In genomic region chr2:167059536-167059935, GRCm38 (mm10) we compare ENCODE assay signal across 12 mouse cellular contexts. TPM values are rescaled to one million over a fixed set of nuclear protein-coding genes. Genes with fewer than 3 reads are reported as not detected.
DNase-seq lines count a peak whose midpoint lies in the region; ATAC-seq lines count a peak whose summit lies in the region.
"Had no signal": no experiment of that assay in that cellular context is flagged by ENCODE, and none has a peak within 500 bp of the region (broad histone marks: within the 10 kb centered on the region; RNA-seq: fewer than 3 reads in every experiment).

No protein-coding gene starts in this region.

- no peak for DNase-seq in hindbrain, embryonic 10.5 days (ENCODE audit: low spot score)
- DNase-seq in hindbrain, embryonic 11.5 days (ENCODE audit: low spot score): no peak
- no peak for DNase-seq in neural tube, embryonic 11.5 days (ENCODE audit: low spot score)
- DNase-seq in neural tube, embryonic 10.5 days (ENCODE audit: extremely low spot score, low spot score): no peak
- no peak for DNase-seq in urinary bladder, postnatal 10 days (ENCODE audit: low spot score)
- no peak for DNase-seq in layer of hippocampus, adult 8-10 months (ENCODE audit: low spot score in 2 of 2)
- DNase-seq: gastrocnemius, postnatal 10 days; thymus, adult 2 months had no signal

- no peak overlapping the region for H3K9ac ChIP-seq in hindbrain, embryonic 11.5 days (ENCODE audit: low read depth, low read length)
- peak overlapping the region; percentile 15; the same call in 1 of the 2 replicates for H3K9ac ChIP-seq in neural tube, embryonic 11.5 days (ENCODE audit: low read length)
- peak overlapping the region; percentile 26; the same call in 1 of the 2 replicates for H3K9ac ChIP-seq in intestine, embryonic 15.5 days
- H3K9ac ChIP-seq in stomach, embryonic 16.5 days (ENCODE audit: low read length): peak overlapping the region; percentile 51; the same call in 1 of the 2 replicates
- H3K9ac ChIP-seq: embryonic facial prominence, embryonic 15.5 days had no signal

- peaks cover 49% of the 10 kb centered on the region for H3K36me3 ChIP-seq in hindbrain, embryonic 10.5 days
- peaks cover 8% of the 10 kb centered on the region; the same call in 1 of the 2 replicates for H3K36me3 ChIP-seq in hindbrain, embryonic 11.5 days (ENCODE audit: control insufficient read depth, insufficient read depth, low read length)
- H3K36me3 ChIP-seq in neural tube, embryonic 11.5 days (ENCODE audit: control insufficient read depth, insufficient read depth, low read length): peaks cover 9% of the 10 kb centered on the region
- H3K36me3 ChIP-seq in intestine, embryonic 15.5 days: peaks cover 14% of the 10 kb centered on the region
- no peaks in the 10 kb centered on the region for H3K36me3 ChIP-seq in stomach, embryonic 16.5 days (ENCODE audit: control insufficient read depth, insufficient read depth, low read length)

- ATAC-seq in hindbrain, embryonic 11.5 days (ENCODE audit: low FRiP score): no peak
- ATAC-seq in neural tube, embryonic 11.5 days (ENCODE audit: insufficient read depth, low FRiP score, low TSS enrichment): no peak
- no peak for ATAC-seq in intestine, embryonic 15.5 days
- ATAC-seq in stomach, embryonic 16.5 days (ENCODE audit: insufficient read depth, low FRiP score): no peak

- no peaks in the 10 kb centered on the region for H3K9me3 ChIP-seq in hindbrain, embryonic 10.5 days
- H3K9me3 ChIP-seq in hindbrain, embryonic 11.5 days (ENCODE audit: control insufficient read depth, low read length): no peaks in the 10 kb centered on the region
- H3K9me3 ChIP-seq in neural tube, embryonic 11.5 days (ENCODE audit: control insufficient read depth, low read length): no peaks in the 10 kb centered on the region
- H3K9me3 ChIP-seq in intestine, embryonic 15.5 days: no peaks in the 10 kb centered on the region
- no peaks in the 10 kb centered on the region for H3K9me3 ChIP-seq in stomach, embryonic 16.5 days (replicated peaks; ENCODE audit: control insufficient read depth, low read length)
- H3K9me3 ChIP-seq: embryonic facial prominence, embryonic 15.5 days had no signal

- H3K4me3 ChIP-seq in hindbrain, embryonic 10.5 days: peak overlapping the region; percentile 2; the same call in 1 of the 2 replicates
- no peak overlapping the region for H3K4me3 ChIP-seq in hindbrain, embryonic 11.5 days (ENCODE audit: low read depth, low read length)
- no peak overlapping the region for H3K4me3 ChIP-seq in neural tube, embryonic 11.5 days (ENCODE audit: low read depth, low read length)
- peak overlapping the region; percentile 15; the same call in 1 of the 2 replicates for H3K4me3 ChIP-seq in intestine, embryonic 15.5 days (replicated peaks)
- no peak overlapping the region for H3K4me3 ChIP-seq in stomach, embryonic 16.5 days (replicated peaks; ENCODE audit: low read length)
- H3K4me3 ChIP-seq: embryonic facial prominence, embryonic 15.5 days had no signal

- H3K4me2 ChIP-seq in hindbrain, embryonic 11.5 days (replicated peaks; ENCODE audit: low read depth, low read length): no peak overlapping the region
- no peak overlapping the region for H3K4me2 ChIP-seq in neural tube, embryonic 11.5 days (ENCODE audit: low read depth)
- peak overlapping the region; percentile 75 for H3K4me2 ChIP-seq in intestine, embryonic 15.5 days (replicated peaks)
- H3K4me2 ChIP-seq in stomach, embryonic 16.5 days (ENCODE audit: low read depth, low read length): peak overlapping the region; percentile 37; the same call in 1 of the 2 replicates
- H3K4me2 ChIP-seq: embryonic facial prominence, embryonic 15.5 days had no signal

- WGBS in hindbrain, embryonic 10.5 days: 44% methylated on average over 8 of the region's 8 CpGs
- 44% methylated on average over 8 of the region's 8 CpGs for WGBS in hindbrain, embryonic 11.5 days
- 45% methylated on average over 8 of the region's 8 CpGs for WGBS in neural tube, embryonic 11.5 days
- 61% methylated on average over 8 of the region's 8 CpGs for WGBS in intestine, embryonic 15.5 days
- WGBS in stomach, embryonic 16.5 days: 62% methylated on average over 8 of the region's 8 CpGs

- H3K27me3 ChIP-seq in hindbrain, embryonic 10.5 days (ENCODE audit: insufficient read depth, poor library complexity, severe bottlenecking): no peaks in the 10 kb centered on the region
- H3K27me3 ChIP-seq in hindbrain, embryonic 11.5 days (ENCODE audit: control insufficient read depth, insufficient read depth, low read length): no peaks in the 10 kb centered on the region
- H3K27me3 ChIP-seq in neural tube, embryonic 11.5 days (ENCODE audit: control insufficient read depth, insufficient read depth, low read length): no peaks in the 10 kb centered on the region
- no peaks in the 10 kb centered on the region for H3K27me3 ChIP-seq in intestine, embryonic 15.5 days (replicated peaks)
- H3K27me3 ChIP-seq in stomach, embryonic 16.5 days (ENCODE audit: control insufficient read depth, insufficient read depth, low read length): no peaks in the 10 kb centered on the region
- H3K27me3 ChIP-seq: CH12.LX; embryonic facial prominence, embryonic 15.5 days had no signal

- H3K4me1 ChIP-seq in hindbrain, embryonic 10.5 days (replicated peaks): peaks cover 27% of the 10 kb centered on the region
- peaks cover 6% of the 10 kb centered on the region; the same call in 1 of the 2 replicates for H3K4me1 ChIP-seq in hindbrain, embryonic 11.5 days (replicated peaks; ENCODE audit: control insufficient read depth, insufficient read depth, low read length)
- peaks cover 9% of the 10 kb centered on the region for H3K4me1 ChIP-seq in neural tube, embryonic 11.5 days (ENCODE audit: control insufficient read depth, insufficient read depth, low read length)
- peaks cover 25% of the 10 kb centered on the region for H3K4me1 ChIP-seq in intestine, embryonic 15.5 days (replicated peaks)
- H3K4me1 ChIP-seq in stomach, embryonic 16.5 days (ENCODE audit: control insufficient read depth, insufficient read depth, low read length): peaks cover 29% of the 10 kb centered on the region

- H3K27ac ChIP-seq in hindbrain, embryonic 10.5 days: no peak overlapping the region
- H3K27ac ChIP-seq in hindbrain, embryonic 11.5 days (ENCODE audit: low read depth, low read length): no peak overlapping the region
- no peak overlapping the region for H3K27ac ChIP-seq in neural tube, embryonic 11.5 days (ENCODE audit: low read depth, low read length)
- peak overlapping the region; percentile 70 for H3K27ac ChIP-seq in intestine, embryonic 15.5 days
- H3K27ac ChIP-seq in stomach, embryonic 16.5 days (ENCODE audit: low read length): peak overlapping the region; percentile 74; the same call in 1 of the 2 replicates
- H3K27ac ChIP-seq: embryonic facial prominence, embryonic 15.5 days had no signal

RNA-seq across cellular contexts. Expression of gene Znfx1, which starts 3.3 kb away (rescaled TPM):
- polyA plus RNA-seq in hindbrain, embryonic 10.5 days (2016; fragmentation: Nextera tagmentation; extraction: Ambion mirVana): 6.5 and 7.5 TPM in 2 replicates
- polyA plus RNA-seq in hindbrain, embryonic 11.5 days (2014; fragmentation: Nextera tagmentation; extraction: Ambion mirVana): 4.9 and 6.5 TPM in 2 replicates
- 6.2 and 7.8 TPM in 2 replicates for polyA plus RNA-seq in neural tube, embryonic 11.5 days (2014; fragmentation: Nextera tagmentation; extraction: Ambion mirVana)
- 7.7 and 7.8 TPM in 2 replicates for polyA plus RNA-seq in intestine, embryonic 15.5 days (2015; fragmentation: Nextera tagmentation; extraction: Ambion mirVana)
- polyA plus RNA-seq in stomach, embryonic 16.5 days (2015; fragmentation: Nextera tagmentation; extraction: Ambion mirVana): 9.2 and 9.5 TPM in 2 replicates
- total RNA-seq in layer of hippocampus, adult 8-10 months (2022): 10 to 100 TPM; 52.2 to 54.7 (median 52.5) TPM

RNA-seq across cellular contexts. Expression of gene Ddx27, which starts 44.5 kb away (rescaled TPM):
- 49.1 and 68.1 TPM in 2 replicates for polyA plus RNA-seq in hindbrain, embryonic 10.5 days (2016; fragmentation: Nextera tagmentation; extraction: Ambion mirVana)
- polyA plus RNA-seq in hindbrain, embryonic 11.5 days (2014; fragmentation: Nextera tagmentation; extraction: Ambion mirVana): 37.9 and 40.4 TPM in 2 replicates
- polyA plus RNA-seq in neural tube, embryonic 11.5 days (2014; fragmentation: Nextera tagmentation; extraction: Ambion mirVana): 43.0 and 48.0 TPM in 2 replicates
- polyA plus RNA-seq in intestine, embryonic 15.5 days (2015; fragmentation: Nextera tagmentation; extraction: Ambion mirVana): 45.9 and 47.7 TPM in 2 replicates
- polyA plus RNA-seq in stomach, embryonic 16.5 days (2015; fragmentation: Nextera tagmentation; extraction: Ambion mirVana): 45.8 and 46.0 TPM in 2 replicates
- 10 to 100 TPM; 30.4 to 34.8 (median 33.5) TPM for total RNA-seq in layer of hippocampus, adult 8-10 months (2022)

Comparison
In these comparisons a context has a peak if more than half of its experiments do, and no peak if none do; other contexts are left out.
1. H3K4me3 ChIP-seq: peak in hindbrain, embryonic 10.5 days (single experiment) and intestine, embryonic 15.5 days (single experiment); none in hindbrain, embryonic 11.5 days (single experiment), neural tube, embryonic 11.5 days (single experiment) and stomach, embryonic 16.5 days (single experiment).
2. H3K27ac ChIP-seq: peak in intestine, embryonic 15.5 days (single experiment) and stomach, embryonic 16.5 days (single experiment); none in hindbrain, embryonic 10.5 days (single experiment), hindbrain, embryonic 11.5 days (single experiment) and neural tube, embryonic 11.5 days (single experiment).
3. H3K4me2 ChIP-seq: peak in intestine, embryonic 15.5 days (single experiment) and stomach, embryonic 16.5 days (single experiment); none in hindbrain, embryonic 11.5 days (single experiment) and neural tube, embryonic 11.5 days (single experiment).